Mouse (Mus musculus) liver, embryonic 11.5 days (tissue): Measurements from ENCODE around the gene Nlgn1. TPM values are rescaled to one million over a fixed set of nuclear protein-coding genes. Genes with fewer than 3 reads are reported as not detected.

Experiments
- ATAC-seq: fragments of 200-750 bp; cut with Nextera tagmentation; replicated peaks from 2 replicates; pipeline ENCODE4 v1.8.0; 2017; ENCODE audit warnings: moderate number of reproducible peaks, mild to moderate bottlenecking, moderate TSS enrichment, moderate library complexity; ENCODE audit not compliant: low FRiP score
- DNase-seq: peaks from one replicate; pipeline ENCODE4 v3.0.0-alpha.2; 2017; ENCODE audit warnings: low spot score
- H3K27ac ChIP-seq: fragments of 300-500 bp; sonication (generic); 2 replicates; pipeline ENCODE4 v1.5.1; 2014; ENCODE audit warnings: mild to moderate bottlenecking, low read depth, low read length, control low read depth
- H3K27me3 ChIP-seq: fragments of 300-500 bp; sonication (generic); replicated peaks from 2 replicates; pipeline ENCODE4 v1.6.1; 2014; ENCODE audit warnings: low read length, mixed read lengths; ENCODE audit not compliant: control insufficient read depth, insufficient read depth
- H3K36me3 ChIP-seq: fragments of 300-500 bp; sonication (generic); 2 replicates; pipeline ENCODE4 v1.6.1; 2014; ENCODE audit warnings: mild to moderate bottlenecking, low read length, moderate library complexity, mixed read lengths; ENCODE audit not compliant: control insufficient read depth, insufficient read depth
- H3K4me1 ChIP-seq: fragments of 300-500 bp; sonication (generic); replicated peaks from 2 replicates; pipeline ENCODE4 v1.6.1; 2014; ENCODE audit warnings: low read length, mixed read lengths; ENCODE audit not compliant: control insufficient read depth, insufficient read depth
- H3K4me2 ChIP-seq: fragments of 300-500 bp; sonication (generic); 2 replicates; pipeline ENCODE4 v1.6.1; 2014; ENCODE audit warnings: mild to moderate bottlenecking, control low read depth, moderate library complexity
- H3K4me3 ChIP-seq: fragments of 300-500 bp; sonication (generic); 2 replicates; pipeline ENCODE4 v1.5.1; 2014; ENCODE audit warnings: low read depth, low read length, control low read depth
- H3K9ac ChIP-seq: fragments of 300-500 bp; sonication (generic); 2 replicates; pipeline ENCODE4 v1.6.1; 2014; ENCODE audit warnings: low read depth, low read length, control low read depth
- H3K9me3 ChIP-seq: fragments of 300-500 bp; sonication (generic); 2 replicates; pipeline ENCODE4 v1.6.1; 2016; ENCODE audit warnings: low read length, inconsistent platforms, mixed read lengths; ENCODE audit not compliant: control insufficient read depth
- WGBS: fragments of 180-500 bp; shearing (Covaris S2); extraction: QIAGEN DNeasy Blood & Tissue Kit; methylation state at CpG from one replicate; pipeline ENCODE4 v1.1.7; 2014; 5-methylcytosine and 5-hydroxymethylcytosine counted together
- polyA plus RNA-seq: library from polyadenylated mRNA; unstranded; fragments of >200 nt; fragmentation: Nextera tagmentation; extraction: Ambion mirVana; gene quantifications from 2 replicates; pipeline ENCODE4 v1.2.1, GENCODE M21; 2014

The Nlgn1 gene
- polyA plus RNA-seq, 1 experiment from 2014 or later = 0.11 TPM

DNA sequence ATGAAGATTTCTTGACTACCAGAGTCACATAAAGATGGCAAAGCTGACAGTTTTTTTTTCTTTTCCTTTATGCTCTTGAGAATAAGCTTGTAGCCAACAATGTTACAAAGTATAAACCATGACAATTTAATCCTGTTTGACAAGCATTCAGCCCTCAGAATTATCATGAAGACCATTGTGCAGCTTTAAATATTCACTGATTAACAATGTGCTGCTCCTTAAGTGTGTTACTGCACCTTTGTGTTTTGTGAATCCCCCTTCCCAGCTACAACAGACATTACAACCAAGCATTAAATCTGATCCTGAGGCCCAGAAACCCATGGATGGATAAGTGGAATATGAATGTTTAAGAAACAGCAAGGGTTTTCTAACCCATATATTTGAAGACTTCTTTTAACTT is 434.8 kb downstream of the Nlgn1 start:
- no peaks in the 10 kb centered on the region for H3K4me1 ChIP-seq
- H3K9me3 ChIP-seq = no peaks in the 10 kb centered on the region
- H3K27ac ChIP-seq = no peak overlapping the region
- ATAC-seq = no peak
- H3K4me3 ChIP-seq = no peak overlapping the region
- H3K36me3 ChIP-seq = no peaks in the 10 kb centered on the region
- no peak for DNase-seq
- no peaks in the 10 kb centered on the region for H3K27me3 ChIP-seq
- no peak overlapping the region for H3K4me2 ChIP-seq
- no peak overlapping the region for H3K9ac ChIP-seq

DNA sequence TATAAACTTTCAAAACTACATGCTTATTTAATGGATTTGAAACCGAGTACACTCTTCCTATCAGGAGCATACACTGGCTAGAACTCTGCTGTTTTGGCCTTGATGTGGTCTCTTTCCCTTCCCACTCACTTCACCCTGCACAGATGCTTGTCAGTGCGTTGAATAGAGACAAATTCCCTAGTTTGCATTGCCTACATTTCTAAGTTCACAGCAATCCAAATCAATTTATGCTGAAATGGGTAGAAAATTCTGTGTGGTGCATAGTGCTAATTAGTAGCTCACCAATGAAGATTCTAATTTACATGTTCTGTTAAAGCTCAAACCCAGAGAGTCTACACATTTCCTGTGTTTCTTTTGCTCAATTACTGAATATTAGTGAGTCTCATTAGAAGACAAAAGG is 447.5 kb downstream of the Nlgn1 start:
- Histone ChIP-seq H3K4me2 (no peak overlapping the region), H3K36me3 (no peaks in the 10 kb centered on the region), H3K4me1 (no peaks in the 10 kb centered on the region), H3K9me3 (no peaks in the 10 kb centered on the region), H3K9ac (no peak overlapping the region), H3K4me3 (no peak overlapping the region), H3K27ac (no peak overlapping the region), H3K27me3 (no peaks in the 10 kb centered on the region)
- DNase-seq = no peak
- 56% methylated on average over 2 of the region's 2 CpGs for WGBS
- no peak for ATAC-seq

DNA sequence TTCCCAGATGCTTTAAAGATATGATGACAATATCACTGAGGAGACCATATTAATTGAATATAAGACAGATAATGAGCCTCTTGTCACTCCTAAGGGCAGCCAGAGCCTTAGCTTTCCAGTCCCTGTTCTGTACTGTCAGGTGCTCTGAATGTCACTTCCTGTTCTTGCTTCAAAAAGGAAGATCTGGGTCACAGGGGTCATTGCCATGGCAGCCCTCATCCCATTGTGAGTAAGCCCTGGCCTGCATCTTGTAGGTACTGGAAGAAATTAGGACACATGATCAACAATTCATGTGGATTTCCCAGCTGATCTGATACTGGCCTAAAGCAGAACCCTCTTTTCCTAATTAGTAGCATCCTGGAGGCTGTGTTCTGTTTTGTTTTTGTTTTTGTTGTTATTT is 463.1 kb downstream of the Nlgn1 start:
- H3K27me3 ChIP-seq = no peaks in the 10 kb centered on the region
- DNase-seq (no peak), ATAC-seq (no peak)
- no peak overlapping the region for H3K4me3 ChIP-seq
- H3K9me3 ChIP-seq = no peaks in the 10 kb centered on the region
- H3K4me2 ChIP-seq = no peak overlapping the region
- H3K27ac ChIP-seq = no peak overlapping the region
- H3K9ac ChIP-seq = no peak overlapping the region
- no peaks in the 10 kb centered on the region for H3K36me3 ChIP-seq
- H3K4me1 ChIP-seq = no peaks in the 10 kb centered on the region

DNA sequence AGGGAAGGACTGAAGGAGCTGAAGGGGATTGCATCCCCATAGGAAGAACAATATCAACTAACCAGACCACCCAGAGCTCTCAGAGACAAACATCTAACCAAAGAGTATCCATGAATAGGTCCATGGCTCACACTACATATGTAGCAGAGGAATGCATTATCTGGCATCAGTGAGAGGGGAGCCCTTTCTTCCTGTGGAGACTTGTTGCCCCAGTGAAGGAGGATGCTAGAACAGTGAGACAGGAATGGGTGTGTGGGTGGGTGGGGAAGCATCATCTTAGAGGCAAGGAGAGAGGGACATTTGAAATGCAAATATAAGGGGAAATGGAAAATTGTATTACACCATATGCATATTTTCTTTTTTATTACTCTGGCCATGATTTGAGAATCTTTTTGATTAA is 473.9 kb downstream of the Nlgn1 start:
- Histone ChIP-seq H3K27me3 (no peaks in the 10 kb centered on the region), H3K36me3 (no peaks in the 10 kb centered on the region), H3K9ac (no peak overlapping the region), H3K4me2 (no peak overlapping the region), H3K4me1 (no peaks in the 10 kb centered on the region), H3K9me3 (no peaks in the 10 kb centered on the region), H3K4me3 (no peak overlapping the region), H3K27ac (no peak overlapping the region)
- ATAC-seq (no peak), DNase-seq (no peak)

DNA sequence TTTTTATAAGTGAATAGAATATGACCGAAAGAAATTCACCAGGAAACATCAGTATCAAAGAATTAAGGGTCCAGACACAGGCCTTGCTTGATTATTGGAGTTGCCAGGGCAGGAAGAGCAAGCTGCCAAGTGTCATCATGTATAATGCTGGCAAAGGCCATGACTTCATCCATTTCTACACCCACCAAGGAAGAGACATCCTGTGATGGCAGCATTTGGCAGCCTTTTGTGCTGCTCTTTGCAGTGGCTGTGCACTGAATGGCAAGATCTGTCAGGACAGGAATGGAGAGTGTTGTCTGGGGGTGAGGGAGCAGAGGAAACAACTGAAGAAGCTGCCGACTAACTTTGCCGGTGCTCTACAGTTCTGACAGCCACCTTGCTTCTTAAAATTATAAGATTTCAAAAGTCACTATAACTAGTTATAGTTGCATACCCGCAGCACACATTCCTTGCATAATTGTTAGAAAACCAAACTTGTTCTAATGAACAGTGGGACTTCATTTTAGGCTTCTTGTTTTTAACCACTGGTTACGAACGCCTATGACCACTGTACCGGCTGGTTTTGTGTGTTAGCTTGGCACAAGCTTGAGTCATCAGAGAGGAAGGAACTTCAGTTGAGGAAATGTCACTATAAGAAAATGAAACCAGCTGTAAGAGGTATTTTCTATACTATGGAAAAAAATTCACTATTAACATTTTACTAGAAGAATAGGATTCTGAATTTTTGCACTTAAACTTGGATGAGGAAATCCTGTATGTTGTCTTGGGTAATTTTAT is 487.4 kb downstream of the Nlgn1 start:
- Histone ChIP-seq H3K4me2 (no peak overlapping the region), H3K9ac (no peak overlapping the region), H3K9me3 (no peaks in the 10 kb centered on the region), H3K4me1 (no peaks in the 10 kb centered on the region), H3K27me3 (no peaks in the 10 kb centered on the region), H3K36me3 (no peaks in the 10 kb centered on the region), H3K27ac (no peak overlapping the region), H3K4me3 (no peak overlapping the region)
- WGBS = 86% methylated on average over 7 of the region's 7 CpGs
- DNase-seq (no peak), ATAC-seq (no peak)

DNA sequence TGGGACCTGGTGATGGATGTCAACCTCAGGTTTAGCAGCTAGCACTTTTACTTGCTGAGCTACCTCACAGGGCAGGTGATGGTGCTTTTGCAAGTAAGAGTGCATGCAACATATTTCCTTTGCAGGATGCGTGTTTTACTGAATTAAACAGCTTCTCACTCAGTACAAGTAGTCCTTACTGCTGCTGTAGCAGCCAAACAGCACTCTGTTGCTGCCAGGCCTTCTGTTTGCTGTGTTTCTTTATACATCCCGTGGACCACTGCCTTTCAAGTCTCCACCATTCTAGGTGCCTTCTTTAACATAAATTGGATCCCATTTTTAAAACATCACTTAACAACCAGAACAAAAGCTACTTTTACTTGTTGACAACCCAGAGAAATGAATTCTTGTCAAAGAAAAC is 502.0 kb downstream of the Nlgn1 start:
- WGBS = 73% methylated on average over 2 of the region's 2 CpGs
- H3K4me3 ChIP-seq = no peak overlapping the region
- no peak for ATAC-seq

DNA sequence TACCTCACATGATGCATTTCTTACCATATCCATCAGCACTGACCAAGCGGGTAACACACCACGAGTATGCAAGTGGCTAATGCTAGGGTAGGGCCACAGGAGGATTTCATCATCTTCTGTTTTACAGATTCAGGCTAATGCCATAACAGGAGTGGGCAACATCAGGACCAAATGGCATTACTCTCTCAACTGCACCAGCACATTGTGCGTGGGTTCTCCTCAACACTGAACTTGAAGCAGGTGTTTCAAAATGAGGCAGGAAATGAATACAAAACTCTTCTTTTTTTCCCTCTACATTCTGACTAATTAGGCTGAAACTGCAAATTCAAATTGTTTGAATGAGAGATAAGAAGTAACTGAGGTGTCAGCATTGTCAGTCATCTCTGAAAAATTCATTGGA is 518.9 kb downstream of the Nlgn1 start:
- Histone ChIP-seq H3K27ac (no peak overlapping the region), H3K4me2 (no peak overlapping the region), H3K27me3 (no peaks in the 10 kb centered on the region), H3K9me3 (no peaks in the 10 kb centered on the region), H3K4me1 (no peaks in the 10 kb centered on the region), H3K4me3 (no peak overlapping the region), H3K36me3 (no peaks in the 10 kb centered on the region), H3K9ac (no peak overlapping the region)
- ATAC-seq = no peak
- 78% methylated on average over 3 of the region's 3 CpGs for WGBS
- DNase-seq = no peak

More for the DNA sequence above, 502.0 kb downstream of the Nlgn1 start:
- H3K9ac ChIP-seq = no peak overlapping the region
- H3K36me3 ChIP-seq = no peaks in the 10 kb centered on the region
- no peaks in the 10 kb centered on the region for H3K9me3 ChIP-seq
- DNase-seq = no peak
- no peak overlapping the region for H3K27ac ChIP-seq
- H3K4me1 ChIP-seq = no peaks in the 10 kb centered on the region
- no peaks in the 10 kb centered on the region for H3K27me3 ChIP-seq
- no peak overlapping the region for H3K4me2 ChIP-seq

DNA sequence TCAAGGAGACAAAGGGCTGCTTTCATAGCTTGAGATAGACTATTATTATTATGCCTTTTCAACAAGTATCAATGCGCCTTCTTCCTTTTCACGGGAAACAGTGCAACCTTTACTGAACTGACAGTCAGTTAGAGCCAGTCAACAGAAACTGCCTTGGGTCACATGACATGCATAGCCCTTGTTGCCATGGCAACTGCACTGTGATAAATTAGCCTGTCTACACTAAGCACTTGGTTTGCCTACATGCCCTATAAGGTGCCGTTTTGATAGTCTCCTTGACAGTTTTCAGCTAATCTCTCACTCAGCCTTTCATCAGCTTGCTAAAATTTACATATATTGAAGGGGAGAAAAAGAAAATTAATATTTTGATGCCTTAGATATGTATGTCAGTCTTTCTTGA is 524.7 kb downstream of the Nlgn1 start:
- DNase-seq (no peak), ATAC-seq (no peak)
- Histone ChIP-seq H3K27ac (no peak overlapping the region), H3K36me3 (no peaks in the 10 kb centered on the region), H3K4me1 (no peaks in the 10 kb centered on the region), H3K4me2 (no peak overlapping the region), H3K4me3 (no peak overlapping the region), H3K27me3 (no peaks in the 10 kb centered on the region), H3K9ac (no peak overlapping the region), H3K9me3 (no peaks in the 10 kb centered on the region)
- 63% methylated on average over 3 of the region's 3 CpGs for WGBS

DNA sequence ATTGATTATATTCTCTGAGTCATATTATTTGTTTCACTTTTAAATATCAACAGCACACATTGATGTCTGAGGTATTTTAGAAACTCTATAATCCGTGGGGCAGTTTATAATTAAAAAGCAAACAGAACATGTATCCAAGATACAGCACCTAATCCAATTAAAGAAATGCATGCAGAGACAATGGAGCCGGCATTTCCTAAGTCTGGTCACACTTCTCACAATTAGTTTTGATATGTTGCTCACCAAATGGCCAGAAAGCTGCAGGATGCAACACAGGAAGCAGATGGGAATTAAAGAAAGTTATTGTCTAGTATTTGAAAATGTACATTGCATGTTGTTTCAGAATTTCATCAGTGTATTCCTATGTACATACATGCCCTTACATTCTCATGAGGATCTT is 550.6 kb downstream of the Nlgn1 start:
- Histone ChIP-seq H3K36me3 (no peaks in the 10 kb centered on the region), H3K9ac (no peak overlapping the region), H3K4me3 (no peak overlapping the region), H3K27me3 (no peaks in the 10 kb centered on the region), H3K4me1 (no peaks in the 10 kb centered on the region), H3K9me3 (no peaks in the 10 kb centered on the region), H3K27ac (no peak overlapping the region), H3K4me2 (no peak overlapping the region)
- DNase-seq (no peak), ATAC-seq (no peak)
- 68% methylated on average over 2 of the region's 2 CpGs for WGBS
